Mouse (Mus musculus) cortical plate, adult 2 months (tissue): ENCODE data around the gene Tbc1d8. TPM values are rescaled to one million over a fixed set of nuclear protein-coding genes. Genes with fewer than 3 reads are reported as not detected.

Experiments used
- H3K27ac ChIP-seq: fragments of 200-500 bp; 2 replicates; pipeline ENCODE4 v1.5.1; 2012; ENCODE audit warnings: low read length, control low read depth, inconsistent platforms; ENCODE audit not compliant: insufficient read depth
- H3K4me1 ChIP-seq: fragments of 200-500 bp; 2 replicates; pipeline ENCODE4 v1.6.1; 2011; ENCODE audit warnings: low read length; ENCODE audit not compliant: control insufficient read depth, insufficient read depth
- H3K4me3 ChIP-seq: fragments of 200-500 bp; 2 replicates; pipeline ENCODE4 v1.5.1; 2011; ENCODE audit warnings: mild to moderate bottlenecking, low read length, control low read depth; ENCODE audit not compliant: insufficient read depth
- CTCF ChIP-seq: fragments of 200-500 bp; IDR thresholded peaks from 2 replicates; pipeline ENCODE4 v1.5.1; 2011; ENCODE audit warnings: mild to moderate bottlenecking, control low read depth, low read length; ENCODE audit not compliant: insufficient read depth; ENCODE audit errors: extremely low read depth
- POLR2A ChIP-seq: fragments of 200-500 bp; IDR thresholded peaks from 2 replicates; pipeline ENCODE4 v1.6.1; 2011; ENCODE audit warnings: mild to moderate bottlenecking, low read length, control low read depth; ENCODE audit not compliant: insufficient read depth; ENCODE audit errors: extremely low read depth
- polyA plus RNA-seq: library from polyadenylated mRNA; depleted of rRNA; stranded (reverse); fragments of >200 nt; gene quantifications from 2 replicates; pipeline ENCODE4 v1.2.3, GENCODE M21; 2012

Tbc1d8 gene
- polyA plus RNA-seq, 1 experiment, result 20.3 TPM

DNA sequence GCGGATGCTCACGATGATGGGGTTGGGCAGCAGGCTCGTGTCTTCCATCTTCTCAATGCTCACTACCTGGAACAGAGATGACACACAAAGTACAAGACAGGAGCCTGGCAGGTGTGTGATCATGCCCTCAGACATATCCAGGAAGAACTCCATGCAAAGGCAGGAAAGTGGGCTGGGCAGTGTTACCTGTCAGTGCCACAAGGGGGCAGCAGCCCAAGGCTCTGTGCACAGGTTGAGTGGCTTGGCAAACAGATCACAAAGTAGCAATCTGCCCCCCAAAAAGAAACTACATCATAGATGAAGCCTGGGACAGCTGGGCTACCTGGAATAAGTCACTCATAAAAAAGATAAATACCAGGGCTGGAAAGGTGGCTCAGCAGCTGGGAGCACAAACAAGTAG lies 86.4 kb downstream of the Tbc1d8 start:
- no peak for TF ChIP-seq POLR2A
- TF ChIP-seq CTCF, result peak; percentile 95
- no peaks in the 10 kb centered on the region for H3K4me1 ChIP-seq
- H3K4me3 ChIP-seq, result no peak overlapping the region

DNA sequence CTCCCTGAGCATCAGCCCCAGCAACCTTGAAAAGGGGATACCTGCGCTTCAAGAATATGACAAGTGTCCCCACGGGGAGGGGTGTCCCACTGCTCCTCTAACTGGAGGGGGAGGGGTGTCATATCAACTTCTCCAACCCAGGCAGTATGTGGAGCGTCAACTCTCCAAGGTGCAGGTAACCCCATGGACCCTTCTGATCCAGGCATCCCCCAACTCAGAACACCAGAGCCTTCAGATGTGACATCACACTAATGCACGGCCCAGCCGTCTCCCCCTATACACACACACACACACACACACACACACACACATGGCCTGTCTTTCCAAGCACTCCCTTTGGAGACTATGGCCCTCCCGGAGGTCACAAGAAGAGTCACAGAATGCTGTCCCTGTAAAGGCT lies 86.9 kb downstream of the Tbc1d8 start:
- Histone ChIP-seq H3K4me3 (no peak overlapping the region), H3K27ac (no peak overlapping the region), H3K4me1 (no peaks in the 10 kb centered on the region)
- TF ChIP-seq POLR2A, result no peak
- no peak for TF ChIP-seq CTCF

More for the DNA sequence above, 86.4 kb downstream of the Tbc1d8 start:
- H3K27ac ChIP-seq, result no peak overlapping the region

DNA sequence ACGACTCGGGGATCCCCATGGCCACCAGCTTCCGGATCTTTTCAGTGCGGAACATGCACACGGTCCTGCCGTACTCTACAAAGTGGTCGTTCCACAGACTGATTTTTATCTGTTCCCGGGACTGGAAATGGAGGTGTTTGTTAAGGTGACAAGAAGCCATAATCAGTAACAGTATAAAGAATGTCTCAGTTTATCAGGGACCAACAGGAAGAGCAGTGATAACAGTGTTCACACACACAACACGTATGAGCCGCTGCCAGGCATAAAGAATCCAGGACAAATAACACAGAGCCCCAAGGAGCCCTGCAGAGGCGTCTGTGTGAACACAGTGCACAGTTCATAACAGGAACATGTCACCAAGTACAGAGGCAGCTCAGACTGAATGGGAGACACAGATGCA lies 89.2 kb downstream of the Tbc1d8 start:
- no peaks in the 10 kb centered on the region for H3K4me1 ChIP-seq
- TF ChIP-seq CTCF, result no peak
- TF ChIP-seq POLR2A, result no peak
- no peak overlapping the region for H3K27ac ChIP-seq
- H3K4me3 ChIP-seq, result no peak overlapping the region

GRCm38 (mm10) chr1:39388163-39388562 lies 90.4 kb downstream of the Tbc1d8 start:
- H3K4me3 ChIP-seq, result no peak overlapping the region
- no peak for TF ChIP-seq CTCF
- no peak for TF ChIP-seq POLR2A
- H3K27ac ChIP-seq, result no peak overlapping the region
- no peaks in the 10 kb centered on the region for H3K4me1 ChIP-seq

- no peaks in the 10 kb centered on the region for H3K4me1 ChIP-seq
- TF ChIP-seq POLR2A, result no peak
- H3K27ac ChIP-seq, result no peak overlapping the region
- H3K4me3 ChIP-seq, result no peak overlapping the region
Measured at GRCm38 (mm10) chr1:39387497-39387896, 91.1 kb downstream of the Tbc1d8 start.

GRCm38 (mm10) chr1:39386456-39386855 lies 92.1 kb downstream of the Tbc1d8 start:
- no peak for TF ChIP-seq POLR2A
- no peak for TF ChIP-seq CTCF
- H3K27ac ChIP-seq, result no peak overlapping the region
- H3K4me1 ChIP-seq, result no peaks in the 10 kb centered on the region
- H3K4me3 ChIP-seq, result no peak overlapping the region

GRCm38 (mm10) chr1:39384914-39385313 lies 93.6 kb downstream of the Tbc1d8 start:
- Histone ChIP-seq H3K4me3 (no peak overlapping the region), H3K27ac (no peak overlapping the region), H3K4me1 (no peaks in the 10 kb centered on the region)
- no peak for TF ChIP-seq CTCF
- no peak for TF ChIP-seq POLR2A

- Histone ChIP-seq H3K4me1 (no peaks in the 10 kb centered on the region), H3K27ac (no peak overlapping the region), H3K4me3 (no peak overlapping the region)
- TF ChIP-seq CTCF (no peak), POLR2A (no peak)
Measured at GRCm38 (mm10) chr1:39381017-39381416, 97.5 kb downstream of the Tbc1d8 start.

- Histone ChIP-seq H3K4me3 (no peak overlapping the region), H3K27ac (no peak overlapping the region), H3K4me1 (no peaks in the 10 kb centered on the region)
- TF ChIP-seq CTCF (no peak), POLR2A (no peak)
Measured at GRCm38 (mm10) chr1:39379021-39379420, 99.5 kb downstream of the Tbc1d8 start.

DNA sequence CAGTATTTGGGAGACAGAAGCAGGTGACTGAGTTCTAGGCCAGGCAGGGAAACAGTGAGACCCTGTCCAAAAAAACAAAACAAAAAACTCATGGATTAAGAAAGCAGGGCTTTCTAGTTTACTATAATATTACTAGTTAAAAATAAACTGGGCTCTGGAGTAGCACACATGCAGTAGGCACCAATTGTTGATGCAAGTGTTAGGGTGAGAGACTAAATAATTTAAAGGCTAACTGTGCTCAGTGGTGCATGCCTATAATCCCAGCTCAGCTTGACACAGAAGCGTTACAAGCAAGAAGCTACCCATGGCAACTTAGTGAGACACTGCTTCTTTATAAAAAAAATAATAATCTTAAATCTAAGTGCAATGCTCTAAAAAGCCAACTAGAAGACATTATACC lies 100.0 kb downstream of the Tbc1d8 start:
- no peaks in the 10 kb centered on the region for H3K4me1 ChIP-seq
- TF ChIP-seq CTCF (no peak), POLR2A (no peak)
- H3K27ac ChIP-seq, result no peak overlapping the region
- H3K4me3 ChIP-seq, result no peak overlapping the region

DNA sequence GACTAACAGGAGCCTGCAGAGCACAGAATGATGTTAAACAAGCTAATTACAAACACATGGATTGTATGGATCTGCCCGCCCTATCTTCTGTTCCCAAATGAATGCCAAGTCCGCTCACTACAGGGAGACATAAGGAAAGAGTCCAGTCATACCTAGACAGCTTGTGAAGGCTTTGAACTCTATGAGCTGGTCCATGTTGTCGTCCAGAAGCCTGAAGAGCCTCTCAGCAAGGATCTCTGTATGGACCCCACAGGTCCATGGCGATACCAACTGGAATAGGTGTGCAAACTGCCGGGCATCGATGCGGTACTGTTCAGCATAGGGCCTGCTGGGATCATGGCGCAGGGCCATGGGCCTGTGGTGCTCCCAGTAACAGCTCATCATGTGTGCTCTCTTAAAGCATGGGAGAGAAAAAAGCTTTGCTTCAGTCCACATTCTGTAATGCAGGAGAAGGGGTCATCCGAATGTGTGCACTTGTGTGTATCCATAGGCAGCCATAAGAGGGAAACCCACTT lies 101.8 kb downstream of the Tbc1d8 start:
- Histone ChIP-seq H3K4me3 (no peak overlapping the region), H3K27ac (no peak overlapping the region), H3K4me1 (no peaks in the 10 kb centered on the region)
- TF ChIP-seq CTCF, result no peak
- TF ChIP-seq POLR2A, result no peak
